Mouse (Mus musculus) activated CD4-positive, CD25-positive, alpha-beta regulatory T cell, adult 9 weeks (primary cell): ENCODE results near the gene Sfpq. TPM values are rescaled to one million over a fixed set of nuclear protein-coding genes. Genes with fewer than 3 reads are reported as not detected.

Experiments
- polyA plus RNA-seq: library from polyadenylated mRNA; unstranded; fragments of 100-300 nt; shearing (Covaris generic); gene quantifications from one replicate; pipeline ENCODE4 v1.2.1, GENCODE M21; 2017

Gene Sfpq
- 27.2 TPM for polyA plus RNA-seq

GRCm38 (mm10) chr4:127021151-127021945 is at the start of gene Sfpq:
Sfpq (plus strand) TSS chr4:127021324.

GRCm38 (mm10) chr4:127060585-127061290 is 39.6 kb downstream of the Sfpq start, which contains the start of gene Zmym1:
Zmym1 (minus strand) TSS chr4:127061152.

GRCm38 (mm10) chr4:127076875-127077548 is 55.9 kb downstream of the Sfpq start, which contains the start of gene Zmym6:
Zmym6 (plus strand) TSS chr4:127077383.

Other genes with a start within 250 kb of the Sfpq start
- 17.6 TPM for gene Zmym4, start 53.2 kb upstream of the Sfpq start, polyA plus RNA-seq
- 32.9 TPM for gene Zmym1, start 39.8 kb downstream of the Sfpq start, polyA plus RNA-seq
- 38.8 TPM for gene Zmym6, start 56.1 kb downstream of the Sfpq start, polyA plus RNA-seq
- 27.6 TPM for gene Tmem35b, start 102.4 kb downstream of the Sfpq start, polyA plus RNA-seq
- gene Dlgap3, start 147.9 kb downstream of the Sfpq start, polyA plus RNA-seq, result not detected
- 52.7 TPM for gene Smim12, start 222.5 kb downstream of the Sfpq start, polyA plus RNA-seq